Mouse (Mus musculus) layer of hippocampus, postnatal 36 days (tissue): ENCODE results near the gene 1810049J17Rik. TPM values are rescaled to one million over a fixed set of nuclear protein-coding genes. Genes with fewer than 3 reads are reported as not detected.
"Not testable (repeated sequence)": the region's sequence is repeated elsewhere in the genome, so short reads cannot be mapped to it uniquely, and the experiment has no call there.

ENCODE experiments used
- DNase-seq, 2 experiments: peaks; one replicate each; pipeline ENCODE4 v3.0.0; 2022
- total RNA-seq, 2 experiments: library from RNA; stranded (reverse); gene quantifications; 2 replicates each; pipeline ENCODE4 v1.2.3; 2021

The 1810049J17Rik gene
- 1 to 10 TPM in 1 of 2 experiments, not detected in 1; 2.0 TPM for total RNA-seq

GRCm38 (mm10) chr15:12321788-12322621, at the start of gene 1810049J17Rik:
Gene 1810049J17Rik (minus strand): TSS chr15:12321899.
- DNase-seq = peak; percentile 33 to 35

GRCm38 (mm10) chr15:12371183-12371582, 49.5 kb upstream of the 1810049J17Rik start:
- peak; percentile 60 to 62 for DNase-seq

GRCm38 (mm10) chr15:12370096-12370495, 48.4 kb upstream of the 1810049J17Rik start:
- DNase-seq = no peak

GRCm38 (mm10) chr15:12368850-12369249, 47.2 kb upstream of the 1810049J17Rik start:
- DNase-seq = no peak

- no peak for DNase-seq
These were observed 46.7 kb upstream of the 1810049J17Rik start for GRCm38 (mm10) chr15:12368357-12368756.

GRCm38 (mm10) chr15:12367306-12368080, 45.8 kb upstream of the 1810049J17Rik start:
- DNase-seq = no peak

- DNase-seq = not testable (repeated sequence)
These were observed 45.0 kb upstream of the 1810049J17Rik start for GRCm38 (mm10) chr15:12366580-12367305.

- peak; percentile 79 to 81 for DNase-seq
These were observed 44.4 kb upstream of the 1810049J17Rik start for GRCm38 (mm10) chr15:12366072-12366469.

GRCm38 (mm10) chr15:12365416-12366071, 43.8 kb upstream of the 1810049J17Rik start:
- no peak for DNase-seq

GRCm38 (mm10) chr15:12364096-12364495, 42.4 kb upstream of the 1810049J17Rik start:
- DNase-seq = no peak

- no peak for DNase-seq
These were observed 41.0 kb upstream of the 1810049J17Rik start for GRCm38 (mm10) chr15:12362701-12363040.

- DNase-seq = peak; percentile 35 to 58
These were observed 40.5 kb upstream of the 1810049J17Rik start for GRCm38 (mm10) chr15:12362001-12362700.

GRCm38 (mm10) chr15:12360519-12361212, 39.0 kb upstream of the 1810049J17Rik start:
- no peak for DNase-seq

- DNase-seq = no peak
These were observed 36.7 kb upstream of the 1810049J17Rik start for GRCm38 (mm10) chr15:12358384-12358783.

- no peak for DNase-seq
These were observed 35.8 kb upstream of the 1810049J17Rik start for GRCm38 (mm10) chr15:12357459-12357858.

GRCm38 (mm10) chr15:12355907-12356306, 34.2 kb upstream of the 1810049J17Rik start:
- no peak for DNase-seq

GRCm38 (mm10) chr15:12355261-12355660, 33.6 kb upstream of the 1810049J17Rik start:
- DNase-seq = no peak

GRCm38 (mm10) chr15:12354281-12354810, 32.6 kb upstream of the 1810049J17Rik start:
- no peak for DNase-seq

GRCm38 (mm10) chr15:12351470-12351869, 29.8 kb upstream of the 1810049J17Rik start:
- no peak for DNase-seq

- no peak for DNase-seq
These were observed 28.1 kb upstream of the 1810049J17Rik start for GRCm38 (mm10) chr15:12349840-12350239.

- DNase-seq = no peak
These were observed 27.3 kb upstream of the 1810049J17Rik start for GRCm38 (mm10) chr15:12348950-12349349.
